Mouse (Mus musculus) midbrain, embryonic 12.5 days (tissue): ENCODE data around the gene Fam57b. TPM values are rescaled to one million over a fixed set of nuclear protein-coding genes. Genes with fewer than 3 reads are reported as not detected.

Experiments used
- ATAC-seq: fragments of 200-750 bp; cut with Nextera tagmentation; 2 replicates; pipeline ENCODE4 v1.8.0; 2017; ENCODE audit warnings: low read depth, moderate TSS enrichment, moderate library complexity; ENCODE audit not compliant: low FRiP score
- H3K27ac ChIP-seq: fragments of 300-500 bp; sonication (generic); replicated peaks from 2 replicates; pipeline ENCODE4 v1.5.1; 2016; ENCODE audit warnings: mild to moderate bottlenecking
- H3K27me3 ChIP-seq: fragments of 300-500 bp; sonication (generic); 2 replicates; pipeline ENCODE4 v1.6.1; 2016; ENCODE audit warnings: mild to moderate bottlenecking
- H3K36me3 ChIP-seq: fragments of 300-500 bp; sonication (generic); 2 replicates; pipeline ENCODE4 v1.6.1; 2016
- H3K4me1 ChIP-seq: fragments of 300-500 bp; sonication (generic); 2 replicates; pipeline ENCODE4 v1.6.1; 2016
- H3K4me2 ChIP-seq: fragments of 300-500 bp; sonication (generic); replicated peaks from 2 replicates; pipeline ENCODE4 v1.6.1; 2016; ENCODE audit warnings: mild to moderate bottlenecking, moderate library complexity
- H3K4me3 ChIP-seq: fragments of 300-500 bp; sonication (generic); 2 replicates; pipeline ENCODE4 v1.5.1; 2016; ENCODE audit warnings: mild to moderate bottlenecking
- H3K9ac ChIP-seq: fragments of 300-500 bp; sonication (generic); replicated peaks from 2 replicates; pipeline ENCODE4 v1.6.1; 2016; ENCODE audit warnings: mild to moderate bottlenecking, moderate library complexity
- H3K9me3 ChIP-seq: fragments of 300-500 bp; sonication (generic); 2 replicates; pipeline ENCODE4 v1.6.1; 2016; ENCODE audit warnings: mild to moderate bottlenecking
- WGBS: fragments of 180-500 bp; shearing (Covaris S2); methylation state at CpG from one replicate; pipeline ENCODE4 v1.1.7; 2016; 5-methylcytosine and 5-hydroxymethylcytosine counted together
- polyA plus RNA-seq: library from polyadenylated mRNA; unstranded; fragments of >200 nt; fragmentation: Nextera tagmentation; extraction: Ambion mirVana; gene quantifications from 2 replicates; pipeline ENCODE4 v1.2.1, GENCODE M21; 2016

The Fam57b gene
- polyA plus RNA-seq, 1 experiment from 2014 or later: 19.3 TPM

GRCm38 (mm10) chr7:126779983-126780970 is 17.2 kb upstream of the Fam57b start:
- peak overlapping the region; percentile 42 for H3K4me3 ChIP-seq
- peak overlapping the region; percentile 81 for H3K27ac ChIP-seq
- no peaks in the 10 kb centered on the region for H3K27me3 ChIP-seq
- H3K9me3 ChIP-seq: no peaks in the 10 kb centered on the region
- peaks cover 47% of the 10 kb centered on the region for H3K4me1 ChIP-seq
- WGBS: 2% methylated on average over 21 of the region's 21 CpGs
- H3K9ac ChIP-seq: peak overlapping the region; percentile 53
- peak overlapping the region; percentile 87 for H3K4me2 ChIP-seq
- peaks cover 17% of the 10 kb centered on the region for H3K36me3 ChIP-seq
- ATAC-seq: peak; percentile 77

- peak within 1 kb of the TSS; percentile 53 for H3K9ac ChIP-seq
- H3K27me3 ChIP-seq: no peaks in the 10 kb centered on the region
- peak; percentile 19 for ATAC-seq
- WGBS: 5% methylated on average over 22 of the region's 22 CpGs
- H3K27ac ChIP-seq: peak within 1 kb of the TSS; percentile 81
- H3K36me3 ChIP-seq: peaks cover 26% of the 10 kb centered on the region
- peak within 1 kb of the TSS; percentile 42 for H3K4me3 ChIP-seq
- H3K4me1 ChIP-seq: peaks cover 39% of the 10 kb centered on the region
- H3K4me2 ChIP-seq: peak within 1 kb of the TSS; percentile 87
- no peaks in the 10 kb centered on the region for H3K9me3 ChIP-seq
These were observed 16.4 kb upstream of the Fam57b start, which contains the start of gene Tbx6 for GRCm38 (mm10) chr7:126780971-126781635. Gene Tbx6 (plus strand): TSS chr7:126781483.

- no peak overlapping the region for H3K27ac ChIP-seq
These were observed 15.7 kb upstream of the Fam57b start for GRCm38 (mm10) chr7:126781661-126782370.

GRCm38 (mm10) chr7:126782693-126783092 is 14.8 kb upstream of the Fam57b start:
- 87% methylated on average over 13 of the region's 13 CpGs for WGBS
- H3K36me3 ChIP-seq: peaks cover 42% of the 10 kb centered on the region

More at GRCm38 (mm10) chr7:126781661-126782370, 15.7 kb upstream of the Fam57b start:
- peak overlapping the region; percentile 53; the same call in 1 of the 2 replicates for H3K9ac ChIP-seq
- H3K27me3 ChIP-seq: no peaks in the 10 kb centered on the region
- H3K4me3 ChIP-seq: no peak overlapping the region
- 41% methylated on average over 11 of the region's 11 CpGs for WGBS
- H3K9me3 ChIP-seq: no peaks in the 10 kb centered on the region
- peak overlapping the region; percentile 87 for H3K4me2 ChIP-seq
- H3K4me1 ChIP-seq: peaks cover 35% of the 10 kb centered on the region
- ATAC-seq: no peak
- peaks cover 33% of the 10 kb centered on the region for H3K36me3 ChIP-seq

GRCm38 (mm10) chr7:126784469-126784868 is 13.0 kb upstream of the Fam57b start:
- H3K27ac ChIP-seq: no peak overlapping the region
- H3K4me2 ChIP-seq: no peak overlapping the region
- ATAC-seq: no peak
- no peaks in the 10 kb centered on the region for H3K27me3 ChIP-seq
- 97% methylated on average over 7 of the region's 7 CpGs for WGBS
- peaks cover 59% of the 10 kb centered on the region for H3K36me3 ChIP-seq
- H3K9me3 ChIP-seq: no peaks in the 10 kb centered on the region
- H3K4me1 ChIP-seq: peaks cover 20% of the 10 kb centered on the region
- H3K9ac ChIP-seq: no peak overlapping the region
- no peak overlapping the region for H3K4me3 ChIP-seq

More at GRCm38 (mm10) chr7:126782693-126783092, 14.8 kb upstream of the Fam57b start:
- ATAC-seq: no peak
- Histone ChIP-seq H3K4me2 (no peak overlapping the region), H3K27me3 (no peaks in the 10 kb centered on the region), H3K9ac (no peak overlapping the region), H3K4me3 (no peak overlapping the region), H3K9me3 (no peaks in the 10 kb centered on the region), H3K27ac (peak overlapping the region; percentile 20; the same call in 1 of the 2 replicates), H3K4me1 (peaks cover 27% of the 10 kb centered on the region)

- 89% methylated on average over 4 of the region's 4 CpGs for WGBS
- Histone ChIP-seq H3K4me1 (peaks cover 14% of the 10 kb centered on the region), H3K27ac (no peak overlapping the region), H3K9me3 (no peaks in the 10 kb centered on the region), H3K36me3 (peaks cover 65% of the 10 kb centered on the region), H3K4me3 (no peak overlapping the region), H3K9ac (no peak overlapping the region), H3K27me3 (no peaks in the 10 kb centered on the region), H3K4me2 (no peak overlapping the region)
- ATAC-seq: no peak
These were observed 12.4 kb upstream of the Fam57b start for GRCm38 (mm10) chr7:126785056-126785455.

- H3K36me3 ChIP-seq: peaks cover 68% of the 10 kb centered on the region
- peaks cover 16% of the 10 kb centered on the region for H3K4me1 ChIP-seq
- no peak overlapping the region for H3K4me2 ChIP-seq
- no peak overlapping the region for H3K9ac ChIP-seq
- no peaks in the 10 kb centered on the region for H3K9me3 ChIP-seq
- H3K27me3 ChIP-seq: no peaks in the 10 kb centered on the region
- no peak overlapping the region for H3K27ac ChIP-seq
- no peak for ATAC-seq
- H3K4me3 ChIP-seq: no peak overlapping the region
- 91% methylated on average over 14 of the region's 14 CpGs for WGBS
These were observed 11.3 kb upstream of the Fam57b start for GRCm38 (mm10) chr7:126786142-126786541.

- H3K9me3 ChIP-seq: no peaks in the 10 kb centered on the region
- no peak overlapping the region for H3K4me3 ChIP-seq
- ATAC-seq: no peak
- H3K36me3 ChIP-seq: peaks cover 63% of the 10 kb centered on the region
- H3K4me2 ChIP-seq: no peak overlapping the region
- H3K9ac ChIP-seq: no peak overlapping the region
- no peak overlapping the region for H3K27ac ChIP-seq
- 94% methylated on average over 4 of the region's 4 CpGs for WGBS
- H3K27me3 ChIP-seq: no peaks in the 10 kb centered on the region
- peaks cover 20% of the 10 kb centered on the region for H3K4me1 ChIP-seq
These were observed 8.3 kb upstream of the Fam57b start for GRCm38 (mm10) chr7:126789141-126789540.

GRCm38 (mm10) chr7:126791851-126792720 is 5.4 kb upstream of the Fam57b start, which contains the start of gene Ppp4c:
Gene Ppp4c (minus strand): TSS chr7:126792496.
- Histone ChIP-seq H3K27ac (peak within 1 kb of the TSS; percentile 93), H3K27me3 (no peaks in the 10 kb centered on the region), H3K4me3 (peak within 1 kb of the TSS; percentile 93), H3K4me2 (peak within 1 kb of the TSS; percentile 80), H3K4me1 (peaks cover 32% of the 10 kb centered on the region), H3K9ac (peak within 1 kb of the TSS; percentile 91), H3K36me3 (peaks cover 63% of the 10 kb centered on the region), H3K9me3 (no peaks in the 10 kb centered on the region)
- WGBS: under 1% methylated on average over 71 of the region's 83 CpGs
- ATAC-seq: peak; percentile 93

GRCm38 (mm10) chr7:126792721-126793443 is 4.6 kb upstream of the Fam57b start:
- no peaks in the 10 kb centered on the region for H3K9me3 ChIP-seq
- H3K27me3 ChIP-seq: no peaks in the 10 kb centered on the region
- peaks cover 60% of the 10 kb centered on the region for H3K36me3 ChIP-seq
- peak overlapping the region; percentile 93 for H3K27ac ChIP-seq
- H3K4me2 ChIP-seq: peak overlapping the region; percentile 80
- peak overlapping the region; percentile 37; the same call in 1 of the 2 replicates for H3K9ac ChIP-seq
- H3K4me1 ChIP-seq: peaks cover 40% of the 10 kb centered on the region
- peak overlapping the region; percentile 93 for H3K4me3 ChIP-seq
- peak; percentile 42 for ATAC-seq
- WGBS: 30% methylated on average over 11 of the region's 11 CpGs
